30 mouse cellular contexts compared by ENCODE assay signal in the genomic region with DNA sequence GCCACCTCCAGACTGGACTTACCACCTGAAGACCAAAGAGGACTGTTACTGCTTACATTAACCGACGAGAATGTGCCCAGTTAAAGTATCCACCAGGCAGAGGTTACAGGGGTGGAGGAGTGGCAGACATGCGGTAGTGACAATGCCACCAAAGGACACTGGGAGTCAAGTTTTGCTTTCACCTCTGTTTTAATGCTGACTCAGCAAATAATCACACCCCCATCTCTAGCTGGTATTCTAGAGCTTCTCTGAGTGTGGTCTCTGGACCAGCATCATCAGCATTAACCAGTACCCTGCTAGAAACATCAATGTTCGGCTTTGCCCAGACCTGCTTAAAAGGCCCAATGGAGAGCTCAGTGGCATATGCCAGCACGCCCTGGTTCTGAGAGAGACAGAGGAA.
"Had no signal": no experiment of that assay in that cellular context is flagged by ENCODE, and none has a peak within 500 bp of the region (broad histone marks: within the 10 kb centered on the region; RNA-seq: fewer than 3 reads in every experiment).

No protein-coding gene starts in this region.

- H3K4me1 ChIP-seq: limb, embryonic 10.5 days; limb, embryonic 12.5 days; limb, embryonic 13.5 days; limb, embryonic 15.5 days; liver, embryonic 12.5 days; liver, embryonic 13.5 days; liver, embryonic 15.5 days; lung, embryonic 15.5 days; midbrain, embryonic 10.5 days; midbrain, embryonic 12.5 days; midbrain, embryonic 13.5 days; midbrain, embryonic 15.5 days had no signal

- H3K9me3 ChIP-seq: limb, embryonic 10.5 days; limb, embryonic 12.5 days; limb, embryonic 13.5 days; limb, embryonic 15.5 days; liver, embryonic 12.5 days; liver, embryonic 13.5 days; liver, embryonic 15.5 days; lung, embryonic 15.5 days; megakaryocyte, embryonic 14.5 days; midbrain, embryonic 10.5 days; midbrain, embryonic 12.5 days; midbrain, embryonic 13.5 days; midbrain, embryonic 15.5 days had no signal

- H3K9ac ChIP-seq: limb, embryonic 12.5 days; limb, embryonic 13.5 days; limb, embryonic 15.5 days; liver, embryonic 12.5 days; liver, embryonic 13.5 days; liver, embryonic 14.5 days; liver, embryonic 15.5 days; liver, postnatal 0 days; lung, embryonic 14.5 days; lung, embryonic 15.5 days; midbrain, embryonic 12.5 days; midbrain, embryonic 13.5 days; midbrain, embryonic 15.5 days had no signal

- H3K36me3 ChIP-seq: limb, embryonic 12.5 days; limb, embryonic 13.5 days; limb, embryonic 15.5 days; liver, embryonic 12.5 days; liver, embryonic 13.5 days; liver, embryonic 15.5 days; lung, embryonic 15.5 days; midbrain, embryonic 10.5 days; midbrain, embryonic 12.5 days; midbrain, embryonic 13.5 days; midbrain, embryonic 15.5 days had no signal

- H3K27me3 ChIP-seq: limb, embryonic 12.5 days; limb, embryonic 13.5 days; limb, embryonic 15.5 days; liver, embryonic 12.5 days; liver, embryonic 13.5 days; liver, embryonic 15.5 days; lung, embryonic 15.5 days; megakaryocyte, embryonic 14.5 days; midbrain, embryonic 12.5 days; midbrain, embryonic 13.5 days; midbrain, embryonic 15.5 days had no signal

- H3K27ac ChIP-seq: left cerebral cortex, adult 2 months; limb, embryonic 10.5 days; limb, embryonic 12.5 days; limb, embryonic 13.5 days; limb, embryonic 15.5 days; liver, embryonic 12.5 days; liver, embryonic 13.5 days; liver, embryonic 14.5 days; liver, embryonic 15.5 days; lung, embryonic 15.5 days; macrophage; midbrain, embryonic 10.5 days; midbrain, embryonic 12.5 days; midbrain, embryonic 13.5 days; midbrain, embryonic 15.5 days had no signal

- H3K4me3 ChIP-seq: left cerebral cortex, adult 2 months; limb, embryonic 10.5 days; limb, embryonic 12.5 days; limb, embryonic 13.5 days; limb, embryonic 15.5 days; liver, embryonic 12.5 days; liver, embryonic 13.5 days; liver, embryonic 15.5 days; lung, embryonic 15.5 days; megakaryocyte, embryonic 14.5 days; midbrain, embryonic 10.5 days; midbrain, embryonic 12.5 days; midbrain, embryonic 13.5 days; midbrain, embryonic 15.5 days had no signal

- H3K4me2 ChIP-seq: limb, embryonic 12.5 days; limb, embryonic 13.5 days; limb, embryonic 15.5 days; liver, embryonic 11.5 days; liver, embryonic 12.5 days; liver, embryonic 13.5 days; liver, embryonic 15.5 days; lung, embryonic 14.5 days; lung, embryonic 15.5 days; midbrain, embryonic 11.5 days; midbrain, embryonic 12.5 days; midbrain, embryonic 13.5 days; midbrain, embryonic 15.5 days had no signal

- ATAC-seq: liver, embryonic 12.5 days; liver, postnatal 0 days; lung, postnatal 0 days; midbrain, embryonic 13.5 days; midbrain, embryonic 15.5 days; midbrain, embryonic 16.5 days had no signal

- DNase-seq: left cerebral cortex, postnatal 4 days; liver; liver, embryonic 13.5 days; liver, postnatal 0 days; lung, adult 2 months; lung, embryonic 14.5 days; lung, postnatal 10 days; lung, postnatal 14 days; lung, postnatal 36 days; lung, postnatal 4 days; midbrain, embryonic 14.5 days had no signal
